Mouse (Mus musculus) spleen, adult 2 months (tissue): ENCODE results near the gene Dpf2.

Experiments used
- CTCF ChIP-seq: fragments of 200-500 bp; IDR thresholded peaks from 2 replicates; pipeline ENCODE4 v1.5.1; 2011; ENCODE audit warnings: mild to moderate bottlenecking, inconsistent platforms; ENCODE audit not compliant: insufficient read depth, insufficient read length, insufficient replicate concordance; ENCODE audit errors: extremely low read depth
- POLR2A ChIP-seq: fragments of 200-500 bp; IDR thresholded peaks from 2 replicates; pipeline ENCODE4 v1.6.1; 2011; ENCODE audit warnings: low read depth, low read length, inconsistent platforms

DNA sequence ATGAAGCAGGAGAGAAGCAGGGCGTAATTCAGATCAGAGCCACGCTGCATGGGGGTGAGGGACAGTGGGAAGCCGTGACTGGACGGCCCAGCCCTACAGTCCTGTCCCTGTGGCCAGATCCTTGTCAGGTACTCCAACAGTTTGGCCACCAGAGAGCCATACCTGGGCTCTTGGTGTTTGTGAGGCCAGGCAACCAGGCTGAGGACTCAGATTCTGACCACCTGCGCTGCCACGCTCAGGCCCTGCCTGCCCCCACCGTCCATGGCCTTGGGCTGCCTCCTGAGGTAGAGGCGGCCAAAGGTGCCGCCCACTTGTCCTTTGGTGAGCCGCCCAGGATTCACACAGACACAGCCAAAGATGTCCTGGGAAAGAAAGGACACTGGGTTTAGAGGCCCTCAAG is 27.8 kb upstream of the Dpf2 start:
- TF ChIP-seq CTCF (no peak), POLR2A (no peak)
